Mouse (Mus musculus) megakaryocyte, embryonic 14.5 days (primary cell): ENCODE data around the gene Spry2.

Experiments used
- FLI1 ChIP-seq: IDR thresholded peaks from 2 replicates; pipeline ENCODE4 v1.6.1; 2012; ENCODE audit warnings: low read length, inconsistent platforms, mixed read lengths
- GATA1 ChIP-seq: IDR thresholded peaks from 3 replicates; pipeline ENCODE4 v1.6.1; 2012; ENCODE audit warnings: mixed read lengths, low read length, inconsistent platforms, borderline replicate concordance

DNA sequence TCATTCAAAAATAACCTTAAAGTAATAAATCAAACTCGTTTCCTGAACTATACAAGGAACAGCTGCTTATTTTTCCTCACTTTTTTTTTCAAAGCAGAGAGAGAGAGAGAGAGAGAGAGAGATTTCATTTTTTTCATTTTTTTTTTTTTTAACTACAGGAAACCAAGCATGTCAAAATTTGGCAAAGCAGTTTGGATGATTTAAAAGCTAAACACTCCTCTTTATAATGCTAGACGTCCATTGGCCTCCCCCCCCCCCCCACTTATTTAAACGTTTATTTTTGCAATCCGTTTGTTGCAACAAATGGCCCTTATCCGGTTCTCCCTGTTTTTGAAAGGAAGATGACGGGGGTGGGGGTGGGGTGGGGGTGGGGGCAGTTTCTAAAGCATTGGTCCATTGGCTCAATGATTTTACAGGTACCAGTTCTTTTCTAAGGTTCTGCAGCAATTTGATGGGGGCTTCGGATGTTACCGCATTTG lies 24.6 kb upstream of the Spry2 start:
- TF ChIP-seq GATA1 (no peak), FLI1 (no peak)
